In genomic region chr5:130221316-130221715, GRCm38 (mm10) we compare ENCODE assay signal across 9 mouse cellular contexts. TPM values are rescaled to one million over a fixed set of nuclear protein-coding genes. Genes with fewer than 3 reads are reported as not detected.
DNase-seq lines count a peak whose midpoint lies in the region; ATAC-seq and TF ChIP-seq lines count a peak whose summit lies in the region.
"Had no signal": no experiment of that assay in that cellular context is flagged by ENCODE, and none has a peak within 500 bp of the region (broad histone marks: within the 10 kb centered on the region; RNA-seq: fewer than 3 reads in every experiment).

No protein-coding gene starts in this region.

- peaks cover 18% of the 10 kb centered on the region for H3K4me1 ChIP-seq in heart, embryonic 12.5 days (replicated peaks)
- peaks cover 11% of the 10 kb centered on the region for H3K4me1 ChIP-seq in intestine, embryonic 15.5 days (replicated peaks)
- peaks cover 23% of the 10 kb centered on the region for H3K4me1 ChIP-seq in midbrain, embryonic 15.5 days

- TF ChIP-seq POLR2A in brain, embryonic 14.5 days (IDR thresholded peaks at IDR 0.05; ENCODE audit: borderline replicate concordance, extremely low read depth, insufficient read depth, insufficient read length, poor library complexity, severe bottlenecking): no peak

- H3K4me2 ChIP-seq in heart, embryonic 12.5 days: peak overlapping the region; percentile 78
- H3K4me2 ChIP-seq in intestine, embryonic 15.5 days (replicated peaks): peak overlapping the region; percentile 70
- H3K4me2 ChIP-seq in midbrain, embryonic 15.5 days: peak overlapping the region; percentile 63

- H3K36me3 ChIP-seq in heart, embryonic 12.5 days: peaks cover 4% of the 10 kb centered on the region; the same call in 1 of the 2 replicates
- no peaks in the 10 kb centered on the region for H3K36me3 ChIP-seq in intestine, embryonic 15.5 days
- no peaks in the 10 kb centered on the region for H3K36me3 ChIP-seq in midbrain, embryonic 15.5 days (replicated peaks)

- H3K27ac ChIP-seq in heart, embryonic 12.5 days (ENCODE audit: poor library complexity, severe bottlenecking): 0 out of 2 replicates have a peak overlapping the region, but pooled peaks have one; percentile 82
- no peak overlapping the region for H3K27ac ChIP-seq in intestine, embryonic 15.5 days
- H3K27ac ChIP-seq in midbrain, embryonic 15.5 days: peak overlapping the region; percentile 83

- ATAC-seq in heart, embryonic 12.5 days (ENCODE audit: insufficient number of reproducible peaks, low FRiP score): no peak
- no peak for ATAC-seq in intestine, embryonic 15.5 days
- ATAC-seq in midbrain, embryonic 15.5 days (replicated peaks): no peak

- intact Hi-C loops in left cerebral cortex, postnatal 25 days (cut with DNase I): loop anchor here (2.0 kb wide), 1 partner anchor 51 kb away; the partner anchor contains the start of gene Rabgef1

- peak overlapping the region; percentile 98; the same call in 1 of the 2 replicates for H3K9ac ChIP-seq in heart, embryonic 12.5 days
- no peak overlapping the region for H3K9ac ChIP-seq in intestine, embryonic 15.5 days
- H3K9ac ChIP-seq in midbrain, embryonic 15.5 days: peak overlapping the region; percentile 91; the same call in 1 of the 2 replicates

- TF ChIP-seq CTCF in brain, embryonic 14.5 days (IDR thresholded peaks at IDR 0.05; ENCODE audit: borderline replicate concordance, extremely low read depth, insufficient read depth, insufficient read length): no peak

- peak overlapping the region; percentile 96 for H3K4me3 ChIP-seq in heart, embryonic 12.5 days
- peak overlapping the region; percentile 100 for H3K4me3 ChIP-seq in intestine, embryonic 15.5 days (replicated peaks)
- H3K4me3 ChIP-seq in midbrain, embryonic 15.5 days: peak overlapping the region; percentile 85

- H3K27me3 ChIP-seq in heart, embryonic 12.5 days (replicated peaks): no peaks in the 10 kb centered on the region
- H3K27me3 ChIP-seq in intestine, embryonic 15.5 days (replicated peaks): no peaks in the 10 kb centered on the region
- H3K27me3 ChIP-seq in midbrain, embryonic 15.5 days (replicated peaks): no peaks in the 10 kb centered on the region

- WGBS in heart, embryonic 12.5 days: 53% methylated on average over 2 of the region's 2 CpGs
- WGBS in intestine, embryonic 15.5 days: 48% methylated on average over 2 of the region's 2 CpGs
- WGBS in midbrain, embryonic 15.5 days: 46% methylated on average over 2 of the region's 2 CpGs

- peaks cover 6% of the 10 kb centered on the region; the same call in 1 of the 2 replicates for H3K9me3 ChIP-seq in heart, embryonic 12.5 days (replicated peaks)
- no peaks in the 10 kb centered on the region for H3K9me3 ChIP-seq in intestine, embryonic 15.5 days
- H3K9me3 ChIP-seq in midbrain, embryonic 15.5 days: no peaks in the 10 kb centered on the region

- no peak for DNase-seq in heart, postnatal 4 days
- DNase-seq in brain, embryonic 14.5 days (ENCODE audit: low read depth): peak; percentile 5
- DNase-seq in left cerebral cortex, postnatal 25 days (ENCODE audit: low spot score in 2 of 2): no peak
- no peak for DNase-seq in right cerebral cortex, adult 18-20 months
- DNase-seq in adrenal gland, adult 18-20 months (ENCODE audit: low spot score in 2 of 2): no peak
- DNase-seq: right cerebral cortex, postnatal 14 days had no signal

RNA-seq across cellular contexts. Expression of gene Tmem248, which starts 4.4 kb away (rescaled TPM):
- 41.5 and 43.6 TPM in 2 replicates for polyA plus RNA-seq in heart, embryonic 12.5 days (2016; fragmentation: Nextera tagmentation; extraction: Ambion mirVana)
- 10 to 100 TPM; 39.1 to 40.9 TPM for total RNA-seq in heart, postnatal 4 days (2021)
- 24.6 and 30.4 TPM in 2 replicates for polyA plus RNA-seq in brain, embryonic 14.5 days (2012; rRNA removed)
- polyA plus RNA-seq in intestine, embryonic 15.5 days (2015; fragmentation: Nextera tagmentation; extraction: Ambion mirVana): 38.9 and 40.2 TPM in 2 replicates
- polyA plus RNA-seq in midbrain, embryonic 15.5 days (2015; fragmentation: Nextera tagmentation; extraction: Ambion mirVana): 26.2 and 27.6 TPM in 2 replicates
- total RNA-seq in left cerebral cortex, postnatal 25 days (2021): 10 to 100 TPM; 39.3 to 42.9 TPM
- total RNA-seq in adrenal gland, adult 18-20 months (2021): 10 to 100 TPM; 57.9 to 75.8 TPM

RNA-seq across cellular contexts. Expression of gene Sbds, which starts 34.0 kb away (rescaled TPM):
- 62.8 and 65.3 TPM in 2 replicates for polyA plus RNA-seq in heart, embryonic 12.5 days (2016; fragmentation: Nextera tagmentation; extraction: Ambion mirVana)
- total RNA-seq in heart, postnatal 4 days (2021): 10 to 100 TPM; 45.6 to 46.4 TPM
- polyA plus RNA-seq in brain, embryonic 14.5 days (2012; rRNA removed): 37.9 and 41.3 TPM in 2 replicates
- polyA plus RNA-seq in intestine, embryonic 15.5 days (2015; fragmentation: Nextera tagmentation; extraction: Ambion mirVana): 75.0 and 75.9 TPM in 2 replicates
- 48.5 and 55.1 TPM in 2 replicates for polyA plus RNA-seq in midbrain, embryonic 15.5 days (2015; fragmentation: Nextera tagmentation; extraction: Ambion mirVana)
- total RNA-seq in left cerebral cortex, postnatal 25 days (2021): 10 to 100 TPM; 73.5 to 75.5 TPM
- total RNA-seq in adrenal gland, adult 18-20 months (2021): 100 to 1,000 TPM; 119 to 126 TPM

RNA-seq across cellular contexts. Expression of gene Tyw1, which starts 34.1 kb away (rescaled TPM):
- polyA plus RNA-seq in heart, embryonic 12.5 days (2016; fragmentation: Nextera tagmentation; extraction: Ambion mirVana): 17.7 and 18.9 TPM in 2 replicates
- total RNA-seq in heart, postnatal 4 days (2021): 10 to 100 TPM in 1 of 2 experiments, 1 to 10 TPM in 1; 9.6 to 11.4 TPM
- polyA plus RNA-seq in brain, embryonic 14.5 days (2012; rRNA removed): 15.8 and 18.8 TPM in 2 replicates
- polyA plus RNA-seq in intestine, embryonic 15.5 days (2015; fragmentation: Nextera tagmentation; extraction: Ambion mirVana): 23.5 and 24.0 TPM in 2 replicates
- polyA plus RNA-seq in midbrain, embryonic 15.5 days (2015; fragmentation: Nextera tagmentation; extraction: Ambion mirVana): 22.7 and 22.9 TPM in 2 replicates
- 10 to 100 TPM; 15.5 to 16.4 TPM for total RNA-seq in left cerebral cortex, postnatal 25 days (2021)
- 10 to 100 TPM; 21.1 to 27.8 TPM for total RNA-seq in adrenal gland, adult 18-20 months (2021)

RNA-seq across cellular contexts. Expression of gene Rabgef1, which starts 49.7 kb away (rescaled TPM):
- polyA plus RNA-seq in heart, embryonic 12.5 days (2016; fragmentation: Nextera tagmentation; extraction: Ambion mirVana): 25.0 and 27.7 TPM in 2 replicates
- 10 to 100 TPM; 19.4 to 23.5 TPM for total RNA-seq in heart, postnatal 4 days (2021)
- 32.2 and 34.5 TPM in 2 replicates for polyA plus RNA-seq in brain, embryonic 14.5 days (2012; rRNA removed)
- polyA plus RNA-seq in intestine, embryonic 15.5 days (2015; fragmentation: Nextera tagmentation; extraction: Ambion mirVana): 22.3 and 26.8 TPM in 2 replicates
- polyA plus RNA-seq in midbrain, embryonic 15.5 days (2015; fragmentation: Nextera tagmentation; extraction: Ambion mirVana): 41.1 and 46.4 TPM in 2 replicates
- 10 to 100 TPM; 55.8 to 57.4 TPM for total RNA-seq in left cerebral cortex, postnatal 25 days (2021)
- 10 to 100 TPM; 34.7 to 58.1 TPM for total RNA-seq in adrenal gland, adult 18-20 months (2021)
